9 mouse cellular contexts compared by ENCODE assay signal in the genomic region with DNA sequence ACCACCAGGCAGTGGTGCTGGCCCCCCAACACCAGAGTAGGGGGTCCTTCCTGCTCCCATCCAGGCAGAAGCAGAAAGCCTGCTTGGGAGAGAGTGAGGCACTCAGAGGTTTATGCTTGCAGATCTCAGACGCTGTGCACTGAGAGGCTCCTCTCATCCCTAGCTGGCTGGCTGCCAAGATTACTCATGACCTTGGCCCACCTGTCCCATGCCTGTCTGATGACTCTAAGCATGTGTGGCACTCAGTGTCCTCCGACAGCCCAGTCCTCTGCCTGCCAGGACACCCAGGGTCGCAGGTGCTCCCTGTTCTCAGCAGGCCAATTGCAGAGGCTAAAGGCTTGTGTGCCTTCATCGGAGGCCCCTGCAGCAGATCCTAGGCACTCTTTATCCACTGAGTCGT. TPM values are rescaled to one million over a fixed set of nuclear protein-coding genes. Genes with fewer than 3 reads are reported as not detected.
A peak's percentile ranks its signal among the peaks of the same experiment; 100 is the strongest.
DNase-seq lines count a peak whose midpoint lies in the region; ATAC-seq lines count a peak whose summit lies in the region.
"Had no signal": no experiment of that assay in that cellular context is flagged by ENCODE, and none has a peak within 500 bp of the region (broad histone marks: within the 10 kb centered on the region; RNA-seq: fewer than 3 reads in every experiment).

No protein-coding gene starts in this region.

- no peak overlapping the region for H3K4me3 ChIP-seq in forebrain, embryonic 14.5 days (ENCODE audit: low read depth, low read length)
- no peak overlapping the region for H3K4me3 ChIP-seq in forebrain, embryonic 16.5 days (replicated peaks; ENCODE audit: low read length)

- H3K27me3 ChIP-seq in forebrain, embryonic 14.5 days (replicated peaks; ENCODE audit: control insufficient read depth, insufficient read depth, low read length) = no peaks in the 10 kb centered on the region
- H3K27me3 ChIP-seq in forebrain, embryonic 16.5 days (replicated peaks; ENCODE audit: control insufficient read depth, insufficient read depth, low read length) = 0 out of 2 replicates have a peak, but pooled peaks cover 2% of the 10 kb centered on the region

- no peak; the same call in 1 of the 2 replicates for ATAC-seq in forebrain, embryonic 14.5 days
- no peak for ATAC-seq in forebrain, embryonic 16.5 days
- no peak for ATAC-seq in frontal cortex, adult (ENCODE audit: low TSS enrichment)

- no peaks in the 10 kb centered on the region for H3K9me3 ChIP-seq in forebrain, embryonic 14.5 days (replicated peaks; ENCODE audit: control insufficient read depth, low read length)
- no peaks in the 10 kb centered on the region for H3K9me3 ChIP-seq in forebrain, embryonic 16.5 days (ENCODE audit: control insufficient read depth, low read length)

- H3K36me3 ChIP-seq in forebrain, embryonic 14.5 days (ENCODE audit: control insufficient read depth, insufficient read depth, low read length) = no peaks in the 10 kb centered on the region
- H3K36me3 ChIP-seq in forebrain, embryonic 16.5 days (ENCODE audit: control insufficient read depth, insufficient read depth) = no peaks in the 10 kb centered on the region

- H3K9ac ChIP-seq in forebrain, embryonic 14.5 days (ENCODE audit: low read length) = no peak overlapping the region
- no peak overlapping the region for H3K9ac ChIP-seq in forebrain, embryonic 16.5 days (replicated peaks; ENCODE audit: low read depth, low read length)

- DNase-seq in forebrain, embryonic 14.5 days (ENCODE audit: low spot score) = peak; percentile 36
- DNase-seq in urinary bladder, postnatal 25 days (ENCODE audit: low spot score) = peak; percentile 34
- no peak for DNase-seq in urinary bladder, adult 2 months (ENCODE audit: low spot score)
- DNase-seq in heart, postnatal 10 days = peak; percentile 52 to 59
- no peak for DNase-seq in c-Kit-positive CD71-positive TER-119-positive erythroid progenitor cells, embryonic 14.5 days (ENCODE audit: low spot score)
- no peak for DNase-seq in frontal cortex, postnatal 14 days (ENCODE audit: low spot score in 2 of 2)
- DNase-seq: spleen, adult 18-20 months had no signal

- H3K4me2 ChIP-seq in forebrain, embryonic 14.5 days (ENCODE audit: low read length) = no peak overlapping the region
- H3K4me2 ChIP-seq in forebrain, embryonic 16.5 days (ENCODE audit: low read length) = no peak overlapping the region

- no peak overlapping the region for H3K27ac ChIP-seq in forebrain, embryonic 14.5 days (ENCODE audit: low read depth, low read length)
- H3K27ac ChIP-seq in forebrain, embryonic 16.5 days (ENCODE audit: low read length) = no peak overlapping the region

- WGBS in forebrain, embryonic 14.5 days = 56% methylated on average over 5 of the region's 5 CpGs
- 43% methylated on average over 5 of the region's 5 CpGs for WGBS in forebrain, embryonic 16.5 days

- intact Hi-C loops in heart, postnatal 10 days (cut with DNase I) = no loop called here

- peaks cover 7% of the 10 kb centered on the region for H3K4me1 ChIP-seq in forebrain, embryonic 14.5 days (ENCODE audit: control insufficient read depth, insufficient read depth, low read length)
- H3K4me1 ChIP-seq in forebrain, embryonic 16.5 days (replicated peaks; ENCODE audit: control insufficient read depth, insufficient read depth, low read length) = peaks cover 3% of the 10 kb centered on the region; the same call in 1 of the 2 replicates

RNA-seq across cellular contexts. Expression of a gene that starts 4.4 kb away (rescaled TPM):
- polyA plus RNA-seq in forebrain, embryonic 14.5 days (2014; fragmentation: Nextera tagmentation; extraction: Ambion mirVana) = 0.40 TPM in 1 of 2 replicates, not detected in the other
- not detected in 2 replicates for polyA plus RNA-seq in forebrain, embryonic 16.5 days (2015; fragmentation: Nextera tagmentation; extraction: Ambion mirVana)
- 2.0 and 2.5 TPM in 2 replicates for polyA plus RNA-seq in urinary bladder, adult 2 months (2012; rRNA removed)
- total RNA-seq in heart, postnatal 10 days (2021) = 1 to 10 TPM in 1 of 2 experiments, not detected in 1; 2.2 TPM

RNA-seq across cellular contexts. Expression of a gene that starts 17.8 kb away (rescaled TPM):
- polyA plus RNA-seq in forebrain, embryonic 14.5 days (2014; fragmentation: Nextera tagmentation; extraction: Ambion mirVana) = 1,105 and 1,139 TPM in 2 replicates
- polyA plus RNA-seq in forebrain, embryonic 16.5 days (2015; fragmentation: Nextera tagmentation; extraction: Ambion mirVana) = 1,158 and 1,178 TPM in 2 replicates
- polyA plus RNA-seq in urinary bladder, adult 2 months (2012; rRNA removed) = 328 and 338 TPM in 2 replicates
- total RNA-seq in heart, postnatal 10 days (2021) = 100 to 1,000 TPM; 309 to 321 TPM

Comparison
In these comparisons a context has a peak if more than half of its experiments do, and no peak if none do; other contexts are left out.
1. DNase-seq: peak in forebrain, embryonic 14.5 days (single experiment), urinary bladder, postnatal 25 days (single experiment) and heart, postnatal 10 days (2 of 2); none in urinary bladder, adult 2 months (single experiment), c-Kit-positive CD71-positive TER-119-positive erythroid progenitor cells, embryonic 14.5 days (single experiment) and frontal cortex, postnatal 14 days (0 of 2).